Mouse (Mus musculus) heart, embryonic 14.5 days (tissue): Measurements from ENCODE around the gene Fchsd2. TPM values are rescaled to one million over a fixed set of nuclear protein-coding genes. Genes with fewer than 3 reads are reported as not detected.

ENCODE experiments used
- ATAC-seq: fragments of 200-750 bp; cut with Nextera tagmentation; 2 replicates; pipeline ENCODE4 v1.8.0; 2017; ENCODE audit warnings: low read depth, moderate TSS enrichment; ENCODE audit not compliant: insufficient number of reproducible peaks, insufficient read depth, low FRiP score
- H3K27ac ChIP-seq, 2 experiments: fragments of 200-500 bp in 1 of 2; fragments of 300-500 bp in 1 of 2; sonication (generic) in 1 of 2; replicated peaks in 1 of 2; 2 replicates each; pipeline ENCODE4 v1.5.1; 2012 to 2014; ENCODE audit warnings: low read depth in 2 of 2, low read length in 2 of 2, control low read depth in 1 of 2, mild to moderate bottlenecking in 1 of 2, mixed read lengths in 1 of 2; ENCODE audit not compliant: control insufficient read depth in 1 of 2, insufficient read depth in 1 of 2
- H3K27me3 ChIP-seq: fragments of 300-500 bp; sonication (generic); 2 replicates; pipeline ENCODE4 v1.6.1; 2014; ENCODE audit warnings: mild to moderate bottlenecking, low read length, control low read depth; ENCODE audit not compliant: control insufficient read depth, insufficient read depth
- H3K36me3 ChIP-seq: fragments of 300-500 bp; sonication (generic); 2 replicates; pipeline ENCODE4 v1.6.1; 2014; ENCODE audit warnings: mild to moderate bottlenecking, control low read depth, low read length, mixed read lengths; ENCODE audit not compliant: control insufficient read depth, insufficient read depth
- H3K4me1 ChIP-seq, 2 experiments: fragments of 200-500 bp in 1 of 2; fragments of 300-500 bp in 1 of 2; sonication (generic) in 1 of 2; 2 replicates each; pipeline ENCODE4 v1.6.1; 2012 to 2014; ENCODE audit warnings: low read length in 2 of 2, control low read depth in 1 of 2, mixed read lengths in 1 of 2; ENCODE audit not compliant: control insufficient read depth in 2 of 2, insufficient read depth in 2 of 2
- H3K4me2 ChIP-seq: fragments of 300-500 bp; sonication (generic); 2 replicates; pipeline ENCODE4 v1.6.1; 2014; ENCODE audit warnings: mild to moderate bottlenecking, low read length
- H3K4me3 ChIP-seq, 2 experiments: fragments of 200-500 bp in 1 of 2; fragments of 300-500 bp in 1 of 2; sonication (generic) in 1 of 2; 2 replicates each; pipeline ENCODE4 v1.5.1; 2012 to 2014; ENCODE audit warnings: low read length in 2 of 2, mild to moderate bottlenecking in 2 of 2, control low read depth in 1 of 2, low read depth in 1 of 2, moderate library complexity in 1 of 2; ENCODE audit not compliant: control insufficient read depth in 1 of 2, insufficient read depth in 1 of 2
- H3K9ac ChIP-seq: fragments of 300-500 bp; sonication (generic); 2 replicates; pipeline ENCODE4 v1.6.1; 2014; ENCODE audit warnings: mild to moderate bottlenecking, low read length
- H3K9me3 ChIP-seq: fragments of 300-500 bp; sonication (generic); 2 replicates; pipeline ENCODE4 v1.6.1; 2016; ENCODE audit warnings: low read length, control low read depth; ENCODE audit not compliant: control insufficient read depth
- WGBS: fragments of 180-500 bp; shearing (Covaris S2); extraction: QIAGEN DNeasy Blood & Tissue Kit; methylation state at CpG from one replicate; pipeline ENCODE4 v1.1.7; 2014; 5-methylcytosine and 5-hydroxymethylcytosine counted together
- polyA plus RNA-seq: library from polyadenylated mRNA; unstranded; fragments of >200 nt; fragmentation: Nextera tagmentation; extraction: Ambion mirVana; gene quantifications from 2 replicates; pipeline ENCODE4 v1.2.1, GENCODE M21; 2014

Gene Fchsd2
- polyA plus RNA-seq, 1 experiment from 2014 or later: 18.0 TPM

GRCm38 (mm10) chr7:101162781-101163180 lies 70.1 kb downstream of the Fchsd2 start:
- no peak overlapping the region for H3K9ac ChIP-seq
- 90% methylated on average over 1 of the region's 1 CpGs for WGBS
- H3K4me2 ChIP-seq: no peak overlapping the region
- H3K4me3 ChIP-seq: no peak overlapping the region
- H3K9me3 ChIP-seq: no peaks in the 10 kb centered on the region
- no peak overlapping the region for H3K27ac ChIP-seq
- H3K36me3 ChIP-seq: no peaks in the 10 kb centered on the region
- ATAC-seq: no peak
- H3K27me3 ChIP-seq: no peaks in the 10 kb centered on the region
- no peaks in the 10 kb centered on the region for H3K4me1 ChIP-seq

- Histone ChIP-seq H3K4me3 (no peak overlapping the region), H3K27ac (no peak overlapping the region), H3K9ac (no peak overlapping the region), H3K27me3 (no peaks in the 10 kb centered on the region), H3K4me2 (no peak overlapping the region), H3K36me3 (no peaks in the 10 kb centered on the region), H3K4me1 (no peaks in the 10 kb centered on the region), H3K9me3 (no peaks in the 10 kb centered on the region)
- WGBS: 71% methylated on average over 4 of the region's 4 CpGs
- no peak for ATAC-seq
Observed at GRCm38 (mm10) chr7:101163878-101164277, 71.2 kb downstream of the Fchsd2 start.

- H3K27ac ChIP-seq: no peak overlapping the region
- H3K4me1 ChIP-seq: peaks cover 0 to 12% of the 10 kb centered on the region in 2 experiments; a peak in 1 of 4 replicates
- ATAC-seq: no peak
- WGBS: 59% methylated on average over 2 of the region's 2 CpGs
- no peak overlapping the region for H3K4me3 ChIP-seq
- H3K4me2 ChIP-seq: no peak overlapping the region
- no peaks in the 10 kb centered on the region for H3K9me3 ChIP-seq
- H3K36me3 ChIP-seq: no peaks in the 10 kb centered on the region
- H3K9ac ChIP-seq: no peak overlapping the region
- H3K27me3 ChIP-seq: no peaks in the 10 kb centered on the region
Observed at GRCm38 (mm10) chr7:101166568-101166967, 73.9 kb downstream of the Fchsd2 start.

GRCm38 (mm10) chr7:101170482-101170881 lies 77.8 kb downstream of the Fchsd2 start:
- Histone ChIP-seq H3K36me3 (no peaks in the 10 kb centered on the region), H3K4me1 (peaks cover 0 to 12% of the 10 kb centered on the region in 2 experiments; a peak in 1 of 4 replicates), H3K27ac (no peak overlapping the region), H3K27me3 (no peaks in the 10 kb centered on the region), H3K9ac (no peak overlapping the region), H3K4me3 (no peak overlapping the region), H3K4me2 (no peak overlapping the region), H3K9me3 (no peaks in the 10 kb centered on the region)
- 11% methylated on average over 3 of the region's 3 CpGs for WGBS
- no peak for ATAC-seq

GRCm38 (mm10) chr7:101171002-101171401 lies 78.3 kb downstream of the Fchsd2 start:
- Histone ChIP-seq H3K9me3 (no peaks in the 10 kb centered on the region), H3K27me3 (no peaks in the 10 kb centered on the region), H3K4me1 (peaks cover 0 to 12% of the 10 kb centered on the region in 2 experiments; a peak in 1 of 4 replicates), H3K9ac (no peak overlapping the region), H3K4me3 (no peak overlapping the region), H3K27ac (no peak overlapping the region), H3K36me3 (no peaks in the 10 kb centered on the region), H3K4me2 (no peak overlapping the region)
- ATAC-seq: no peak
- 88% methylated on average over 1 of the region's 1 CpGs for WGBS

- H3K9ac ChIP-seq: no peak overlapping the region
- no peak overlapping the region for H3K4me3 ChIP-seq
- H3K4me1 ChIP-seq: peaks cover 0 to 14% of the 10 kb centered on the region in 2 experiments; a peak in 2 of 4 replicates
- H3K4me2 ChIP-seq: no peak overlapping the region
- H3K9me3 ChIP-seq: no peaks in the 10 kb centered on the region
- no peak for ATAC-seq
- 0 out of 2 replicates have a peak, but pooled peaks cover 2% of the 10 kb centered on the region for H3K36me3 ChIP-seq
- 95% methylated on average over 3 of the region's 3 CpGs for WGBS
- H3K27me3 ChIP-seq: no peaks in the 10 kb centered on the region
- H3K27ac ChIP-seq: no peak overlapping the region
Observed at GRCm38 (mm10) chr7:101173331-101173730, 80.7 kb downstream of the Fchsd2 start.

- no peaks in the 10 kb centered on the region for H3K9me3 ChIP-seq
- no peaks in the 10 kb centered on the region for H3K27me3 ChIP-seq
- no peak overlapping the region for H3K9ac ChIP-seq
- H3K4me2 ChIP-seq: peak overlapping the region; percentile 45
- H3K27ac ChIP-seq: peak overlapping the region; percentile 25 to 61; a peak in 3 of 4 replicates
- 0 out of 2 replicates have a peak, but pooled peaks cover 2% of the 10 kb centered on the region for H3K36me3 ChIP-seq
- no peak for ATAC-seq
- 44% methylated on average over 2 of the region's 2 CpGs for WGBS
- peaks cover 2 to 13% of the 10 kb centered on the region in 2 experiments; a peak in 3 of 4 replicates for H3K4me1 ChIP-seq
- no peak overlapping the region for H3K4me3 ChIP-seq
Observed at GRCm38 (mm10) chr7:101178751-101179150, 86.1 kb downstream of the Fchsd2 start.

GRCm38 (mm10) chr7:101191326-101191969 lies 98.8 kb downstream of the Fchsd2 start:
- ATAC-seq: no peak
- Histone ChIP-seq H3K27ac (no peak overlapping the region; a peak in 1 of 4 replicates), H3K9me3 (no peaks in the 10 kb centered on the region), H3K4me1 (no peaks in the 10 kb centered on the region), H3K36me3 (peaks cover 17% of the 10 kb centered on the region), H3K9ac (no peak overlapping the region), H3K27me3 (no peaks in the 10 kb centered on the region), H3K4me3 (no peak overlapping the region), H3K4me2 (no peak overlapping the region)
- 75% methylated on average over 3 of the region's 3 CpGs for WGBS
